Mouse (Mus musculus) forebrain, embryonic 14.5 days (tissue): Measurements from ENCODE around the gene Tlr12. TPM values are rescaled to one million over a fixed set of nuclear protein-coding genes. Genes with fewer than 3 reads are reported as not detected.
"Not testable (repeated sequence)": the region's sequence is repeated elsewhere in the genome, so short reads cannot be mapped to it uniquely, and the experiment has no call there.

Experiments
- ATAC-seq: fragments of 200-750 bp; cut with Nextera tagmentation; 2 replicates; pipeline ENCODE4 v1.8.0; 2017; ENCODE audit warnings: mild to moderate bottlenecking, moderate library complexity
- DNase-seq: peaks from one replicate; pipeline ENCODE4 v3.0.0-alpha.2; 2015; ENCODE audit warnings: low spot score
- H3K27ac ChIP-seq: fragments of 300-500 bp; sonication (generic); 2 replicates; pipeline ENCODE4 v1.5.1; 2014; ENCODE audit warnings: low read depth, mild to moderate bottlenecking, control low read depth, low read length, moderate library complexity
- H3K27me3 ChIP-seq: fragments of 300-500 bp; sonication (generic); replicated peaks from 2 replicates; pipeline ENCODE4 v1.6.1; 2014; ENCODE audit warnings: low read length, control low read depth, mixed read lengths; ENCODE audit not compliant: control insufficient read depth, insufficient read depth
- H3K36me3 ChIP-seq: fragments of 300-500 bp; sonication (generic); 2 replicates; pipeline ENCODE4 v1.6.1; 2014; ENCODE audit warnings: low read length, control low read depth; ENCODE audit not compliant: control insufficient read depth, insufficient read depth
- H3K4me1 ChIP-seq: fragments of 300-500 bp; sonication (generic); 2 replicates; pipeline ENCODE4 v1.6.1; 2014; ENCODE audit warnings: antibody characterized with exemption, low read length, control low read depth; ENCODE audit not compliant: control insufficient read depth, insufficient read depth
- H3K4me2 ChIP-seq: fragments of 300-500 bp; sonication (generic); 2 replicates; pipeline ENCODE4 v1.6.1; 2014; ENCODE audit warnings: mild to moderate bottlenecking, control low read depth, low read length
- H3K4me3 ChIP-seq: fragments of 300-500 bp; sonication (generic); 2 replicates; pipeline ENCODE4 v1.5.1; 2014; ENCODE audit warnings: low read depth, low read length, control low read depth
- H3K9ac ChIP-seq: fragments of 300-500 bp; sonication (generic); 2 replicates; pipeline ENCODE4 v1.6.1; 2014; ENCODE audit warnings: mild to moderate bottlenecking, low read length, control low read depth, moderate library complexity
- H3K9me3 ChIP-seq: fragments of 300-500 bp; sonication (generic); replicated peaks from 2 replicates; pipeline ENCODE4 v1.6.1; 2016; ENCODE audit warnings: low read length, control low read depth, mixed read lengths; ENCODE audit not compliant: control insufficient read depth
- WGBS: fragments of 180-500 bp; shearing (Covaris S2); extraction: QIAGEN DNeasy Blood & Tissue Kit; methylation state at CpG from one replicate; pipeline ENCODE4 v1.1.7; 2014; 5-methylcytosine and 5-hydroxymethylcytosine counted together
- polyA plus RNA-seq: library from polyadenylated mRNA; unstranded; fragments of >200 nt; fragmentation: Nextera tagmentation; extraction: Ambion mirVana; gene quantifications from 2 replicates; pipeline ENCODE4 v1.2.1, GENCODE M21; 2014

Gene Tlr12
- polyA plus RNA-seq, result 0.83 and 0.91 TPM in 2 replicates

- no peaks in the 10 kb centered on the region for H3K9me3 ChIP-seq
- H3K27ac ChIP-seq, result no peak within 1 kb of the TSS
- WGBS, result 78% methylated on average over 13 of the region's 15 CpGs
- no peaks in the 10 kb centered on the region for H3K36me3 ChIP-seq
- DNase-seq (no peak), ATAC-seq (no peak)
- H3K27me3 ChIP-seq, result no peaks in the 10 kb centered on the region
- no peaks in the 10 kb centered on the region for H3K4me1 ChIP-seq
- no peak within 1 kb of the TSS for H3K9ac ChIP-seq
- no peak within 1 kb of the TSS for H3K4me3 ChIP-seq
- H3K4me2 ChIP-seq, result no peak within 1 kb of the TSS
Observed at GRCm38 (mm10) chr4:128618246-128618911, at the start of gene Tlr12. Gene Tlr12 (minus strand): TSS chr4:128618619.

GRCm38 (mm10) chr4:128667195-128667594, 48.8 kb upstream of the Tlr12 start:
- not testable (repeated sequence) for H3K4me1 ChIP-seq, H3K9me3 ChIP-seq, H3K9ac ChIP-seq, H3K4me3 ChIP-seq, H3K27ac ChIP-seq, ATAC-seq, H3K27me3 ChIP-seq, H3K36me3 ChIP-seq, H3K4me2 ChIP-seq, DNase-seq
- 89% methylated on average over 4 of the region's 4 CpGs for WGBS

GRCm38 (mm10) chr4:128666362-128666761, 47.9 kb upstream of the Tlr12 start:
- H3K4me1 ChIP-seq, H3K27ac ChIP-seq, H3K9ac ChIP-seq, H3K36me3 ChIP-seq, ATAC-seq, H3K4me2 ChIP-seq, H3K9me3 ChIP-seq, H3K4me3 ChIP-seq, H3K27me3 ChIP-seq, DNase-seq: not testable (repeated sequence)
- WGBS, result 86% methylated on average over 7 of the region's 7 CpGs

GRCm38 (mm10) chr4:128664002-128664401, 45.6 kb upstream of the Tlr12 start:
- H3K9me3 ChIP-seq, result no peaks in the 10 kb centered on the region
- ATAC-seq, result no peak

GRCm38 (mm10) chr4:128661063-128661462, 42.6 kb upstream of the Tlr12 start:
- H3K4me3 ChIP-seq, result no peak overlapping the region
- ATAC-seq (no peak), DNase-seq (no peak)
- H3K27me3 ChIP-seq, result 0 out of 2 replicates have a peak, but pooled peaks cover 2% of the 10 kb centered on the region
- H3K4me2 ChIP-seq, result no peak overlapping the region
- no peaks in the 10 kb centered on the region for H3K9me3 ChIP-seq
- H3K27ac ChIP-seq, result no peak overlapping the region
- no peak overlapping the region for H3K9ac ChIP-seq
- 92% methylated on average over 8 of the region's 8 CpGs for WGBS
- H3K36me3 ChIP-seq, result no peaks in the 10 kb centered on the region
- H3K4me1 ChIP-seq, result no peaks in the 10 kb centered on the region

More at GRCm38 (mm10) chr4:128664002-128664401, 45.6 kb upstream of the Tlr12 start:
- H3K9ac ChIP-seq, result no peak overlapping the region
- no peak for DNase-seq
- H3K4me1 ChIP-seq, result no peaks in the 10 kb centered on the region
- H3K27me3 ChIP-seq, result no peaks in the 10 kb centered on the region
- no peaks in the 10 kb centered on the region for H3K36me3 ChIP-seq
- H3K4me2 ChIP-seq, result no peak overlapping the region
- no peak overlapping the region for H3K4me3 ChIP-seq
- WGBS, result 75% methylated on average over 3 of the region's 3 CpGs
- H3K27ac ChIP-seq, result no peak overlapping the region

GRCm38 (mm10) chr4:128660196-128660595, 41.8 kb upstream of the Tlr12 start:
- Histone ChIP-seq H3K27ac (no peak overlapping the region), H3K9ac (no peak overlapping the region), H3K4me2 (no peak overlapping the region), H3K36me3 (no peaks in the 10 kb centered on the region), H3K4me1 (no peaks in the 10 kb centered on the region; the same call in 1 of the 2 replicates), H3K9me3 (no peaks in the 10 kb centered on the region), H3K4me3 (no peak overlapping the region), H3K27me3 (0 out of 2 replicates have a peak, but pooled peaks cover 6% of the 10 kb centered on the region)
- ATAC-seq, result no peak
- no peak for DNase-seq
- 89% methylated on average over 8 of the region's 8 CpGs for WGBS

GRCm38 (mm10) chr4:128655446-128655845, 37.0 kb upstream of the Tlr12 start:
- Histone ChIP-seq H3K9ac (peak overlapping the region; percentile 73), H3K9me3 (no peaks in the 10 kb centered on the region), H3K4me3 (peak overlapping the region; percentile 70), H3K36me3 (no peaks in the 10 kb centered on the region), H3K27ac (peak overlapping the region; percentile 77; the same call in 1 of the 2 replicates), H3K4me1 (peaks cover 7% of the 10 kb centered on the region; the same call in 1 of the 2 replicates), H3K4me2 (peak overlapping the region; percentile 94), H3K27me3 (0 out of 2 replicates have a peak, but pooled peaks cover 6% of the 10 kb centered on the region)
- no peak for ATAC-seq
- DNase-seq, result peak; percentile 52
- WGBS, result 3% methylated on average over 12 of the region's 12 CpGs

- DNase-seq, result peak; percentile 99
- peak within 1 kb of the TSS; percentile 73 for H3K9ac ChIP-seq
- WGBS, result under 1% methylated on average over 65 of the region's 85 CpGs
- 0 out of 2 replicates have a peak, but pooled peaks cover 6% of the 10 kb centered on the region for H3K27me3 ChIP-seq
- H3K4me2 ChIP-seq, result peak within 1 kb of the TSS; percentile 94
- peak within 1 kb of the TSS; percentile 70 for H3K4me3 ChIP-seq
- no peaks in the 10 kb centered on the region for H3K36me3 ChIP-seq
- H3K9me3 ChIP-seq, result no peaks in the 10 kb centered on the region
- peaks cover 7% of the 10 kb centered on the region; the same call in 1 of the 2 replicates for H3K4me1 ChIP-seq
- peak within 1 kb of the TSS; percentile 77 for H3K27ac ChIP-seq
- ATAC-seq, result peak; percentile 99
Observed at GRCm38 (mm10) chr4:128654505-128655381, 36.3 kb upstream of the Tlr12 start, which contains the start of gene Phc2. Gene Phc2 (plus strand): TSS chr4:128654702.
